Mouse (Mus musculus) intestine, postnatal 0 days (tissue): ENCODE results near the gene Serpinb1c. TPM values are rescaled to one million over a fixed set of nuclear protein-coding genes. Genes with fewer than 3 reads are reported as not detected.
"Not testable (repeated sequence)": the region's sequence is repeated elsewhere in the genome, so short reads cannot be mapped to it uniquely, and the experiment has no call there.

ENCODE experiments used
- ATAC-seq: fragments of 200-750 bp; cut with Nextera tagmentation; 2 replicates; pipeline ENCODE4 v1.8.0; 2017; ENCODE audit warnings: mild to moderate bottlenecking, moderate TSS enrichment, moderate library complexity
- H3K27ac ChIP-seq: fragments of 300-500 bp; sonication (generic); 2 replicates; pipeline ENCODE4 v1.5.1; 2014; ENCODE audit warnings: mild to moderate bottlenecking, low read depth, low read length, moderate library complexity
- H3K27me3 ChIP-seq: fragments of 300-500 bp; sonication (generic); replicated peaks from 2 replicates; pipeline ENCODE4 v1.6.1; 2014; ENCODE audit warnings: low read length, mixed read lengths; ENCODE audit not compliant: control insufficient read depth, insufficient read depth
- H3K36me3 ChIP-seq: fragments of 300-500 bp; sonication (generic); 2 replicates; pipeline ENCODE4 v1.6.1; 2014; ENCODE audit warnings: mild to moderate bottlenecking, moderate library complexity; ENCODE audit not compliant: control insufficient read depth, insufficient read depth
- H3K4me1 ChIP-seq: fragments of 300-500 bp; sonication (generic); replicated peaks from 2 replicates; pipeline ENCODE4 v1.6.1; 2014; ENCODE audit warnings: antibody characterized with exemption, low read length, mixed read lengths; ENCODE audit not compliant: control insufficient read depth, insufficient read depth
- H3K4me2 ChIP-seq: fragments of 300-500 bp; sonication (generic); replicated peaks from 2 replicates; pipeline ENCODE4 v1.6.1; 2014; ENCODE audit warnings: low read depth, mild to moderate bottlenecking, moderate library complexity
- H3K4me3 ChIP-seq: fragments of 300-500 bp; sonication (generic); 2 replicates; pipeline ENCODE4 v1.5.1; 2014; ENCODE audit warnings: low read depth, low read length
- H3K9ac ChIP-seq: fragments of 300-500 bp; sonication (generic); 2 replicates; pipeline ENCODE4 v1.6.1; 2014; ENCODE audit warnings: mild to moderate bottlenecking, low read depth, low read length
- H3K9me3 ChIP-seq: fragments of 300-500 bp; sonication (generic); 2 replicates; pipeline ENCODE4 v1.6.1; 2016; ENCODE audit warnings: mixed run types; ENCODE audit not compliant: control insufficient read depth
- CTCF ChIP-seq: sonication (generic); IDR thresholded peaks from 2 replicates; pipeline ENCODE4 v1.5.1; 2016; ENCODE audit warnings: low read depth, mild to moderate bottlenecking, control low read depth, antibody characterized with exemption, moderate library complexity
- WGBS: fragments of 180-500 bp; shearing (Covaris S2); extraction: QIAGEN DNeasy Blood & Tissue Kit; methylation state at CpG from one replicate; pipeline ENCODE4 v1.1.7; 2014; 5-methylcytosine and 5-hydroxymethylcytosine counted together
- polyA plus RNA-seq: library from polyadenylated mRNA; unstranded; fragments of >200 nt; fragmentation: Nextera tagmentation; extraction: Ambion mirVana; gene quantifications from 2 replicates; pipeline ENCODE4 v1.2.1, GENCODE M21; 2015

The Serpinb1c gene
- 0.16 TPM in 1 of 2 replicates, not detected in the other for polyA plus RNA-seq

GRCm38 (mm10) chr13:32898111-32898510 lies at the start of gene Serpinb1c:
Gene Serpinb1c, minus strand, starts transcription at chr13:32898211.
- no peaks in the 10 kb centered on the region for H3K36me3 ChIP-seq
- H3K4me2 ChIP-seq: no peak within 1 kb of the TSS
- 61% methylated on average over 2 of the region's 2 CpGs for WGBS
- H3K9me3 ChIP-seq: no peaks in the 10 kb centered on the region
- no peak within 1 kb of the TSS for H3K4me3 ChIP-seq
- no peaks in the 10 kb centered on the region for H3K4me1 ChIP-seq
- H3K27me3 ChIP-seq: no peaks in the 10 kb centered on the region
- TF ChIP-seq CTCF: no peak
- ATAC-seq: no peak
- no peak within 1 kb of the TSS for H3K27ac ChIP-seq
- no peak within 1 kb of the TSS for H3K9ac ChIP-seq

DNA sequence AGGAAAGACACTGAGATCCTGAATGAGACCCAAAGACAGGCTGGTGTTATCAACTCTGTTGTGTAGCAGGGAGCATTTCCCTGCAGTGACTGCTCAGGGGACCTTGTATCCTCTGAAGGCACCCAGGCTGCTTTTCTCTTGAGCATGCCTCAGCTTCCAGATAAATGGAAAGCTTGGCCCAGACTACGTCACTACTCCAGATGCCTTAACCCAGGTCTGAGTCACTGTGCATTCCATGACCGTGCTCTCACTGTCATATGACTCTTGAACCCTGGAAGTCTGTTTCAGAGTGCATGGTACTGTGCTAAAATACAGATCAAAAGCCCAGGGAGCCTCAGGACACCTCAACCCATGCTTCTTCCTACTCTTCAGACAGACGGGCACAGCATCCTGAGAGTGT lies 41.2 kb upstream of the Serpinb1c start:
- not testable (repeated sequence) for H3K4me3 ChIP-seq
- 53% methylated on average over 3 of the region's 3 CpGs for WGBS

GRCm38 (mm10) chr13:32938275-32938674 lies 40.3 kb upstream of the Serpinb1c start:
- H3K4me1 ChIP-seq, H3K27ac ChIP-seq, H3K9me3 ChIP-seq, H3K27me3 ChIP-seq, H3K36me3 ChIP-seq, H3K4me2 ChIP-seq, H3K4me3 ChIP-seq, H3K9ac ChIP-seq: not testable (repeated sequence)
- peak; percentile 90 for ATAC-seq
- WGBS: 49% methylated on average over 4 of the region's 4 CpGs

More for the DNA sequence above, 41.2 kb upstream of the Serpinb1c start:
- H3K4me1 ChIP-seq, H3K9ac ChIP-seq, H3K36me3 ChIP-seq, H3K4me2 ChIP-seq, H3K9me3 ChIP-seq, H3K27me3 ChIP-seq: not testable (repeated sequence)
- ATAC-seq: peak; percentile 85
- H3K27ac ChIP-seq: peak overlapping the region; percentile 57; the same call in 1 of the 2 replicates

DNA sequence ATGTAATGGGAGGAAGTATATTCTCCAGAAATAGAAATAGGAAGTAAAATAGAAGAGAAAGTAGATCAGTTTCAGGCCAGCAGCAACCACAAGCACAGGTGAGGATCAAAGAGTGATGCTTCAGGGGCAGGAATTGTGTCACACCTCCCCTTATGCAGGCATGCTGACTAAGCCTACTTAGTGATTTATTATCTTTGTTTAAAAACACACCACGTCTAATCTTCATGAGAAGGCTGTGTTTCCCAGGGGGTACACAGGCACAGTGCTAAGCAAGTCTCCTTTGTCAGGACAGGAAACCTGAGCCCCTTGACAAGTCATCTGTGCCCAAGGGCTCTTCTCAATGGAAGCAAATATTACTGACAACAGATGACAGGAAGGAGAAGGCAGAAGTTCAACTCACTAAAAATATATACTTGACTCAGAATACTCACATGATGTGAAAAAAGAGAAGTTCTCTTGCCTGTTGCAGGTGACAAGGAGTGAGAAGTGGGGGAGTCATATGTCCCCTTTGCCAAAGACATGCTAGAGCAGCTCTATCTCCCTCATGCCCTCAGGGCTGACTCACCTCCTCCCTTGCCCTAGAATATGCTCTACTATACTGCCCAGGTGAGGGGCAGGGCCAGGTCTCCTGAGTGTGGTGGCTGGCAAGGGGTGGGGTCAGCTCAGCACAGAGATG lies 36.8 kb upstream of the Serpinb1c start:
- Histone ChIP-seq H3K4me1 (no peaks in the 10 kb centered on the region), H3K27ac (no peak overlapping the region), H3K9me3 (no peaks in the 10 kb centered on the region), H3K4me2 (no peak overlapping the region), H3K36me3 (no peaks in the 10 kb centered on the region), H3K4me3 (no peak overlapping the region), H3K27me3 (no peaks in the 10 kb centered on the region), H3K9ac (no peak overlapping the region)
- TF ChIP-seq CTCF: no peak
- 5% methylated on average over 1 of the region's 1 CpGs for WGBS
- ATAC-seq: no peak

- Histone ChIP-seq H3K4me2 (no peak overlapping the region), H3K4me1 (no peaks in the 10 kb centered on the region), H3K4me3 (no peak overlapping the region), H3K27me3 (no peaks in the 10 kb centered on the region), H3K9ac (no peak overlapping the region), H3K36me3 (no peaks in the 10 kb centered on the region), H3K9me3 (no peaks in the 10 kb centered on the region), H3K27ac (no peak overlapping the region; the same call in 1 of the 2 replicates)
- WGBS: 71% methylated on average over 2 of the region's 2 CpGs
- TF ChIP-seq CTCF: no peak
- no peak for ATAC-seq
Measured at GRCm38 (mm10) chr13:32929107-32929750, 31.2 kb upstream of the Serpinb1c start.

DNA sequence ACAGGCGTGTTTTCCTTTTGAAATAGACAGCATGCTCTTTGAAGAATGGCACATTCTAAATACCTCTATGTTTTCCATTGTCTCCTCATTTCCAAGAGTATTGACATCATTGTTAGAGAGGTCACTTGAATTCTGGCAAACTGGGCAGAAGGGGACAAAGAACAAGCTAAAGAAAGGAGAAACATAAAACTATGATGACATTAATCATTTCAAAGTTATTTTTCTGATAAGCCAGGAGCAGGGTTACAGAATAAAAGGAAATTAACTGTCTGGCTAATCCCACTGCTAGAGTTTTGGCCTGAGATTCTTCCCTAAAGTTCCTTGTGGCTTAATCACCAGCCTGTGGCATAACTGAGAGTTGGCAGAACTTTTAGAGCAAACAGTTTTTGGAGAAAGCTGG lies 29.2 kb upstream of the Serpinb1c start:
- Histone ChIP-seq H3K27ac (no peak overlapping the region), H3K27me3 (no peaks in the 10 kb centered on the region), H3K4me2 (no peak overlapping the region), H3K9me3 (no peaks in the 10 kb centered on the region), H3K4me3 (no peak overlapping the region), H3K4me1 (no peaks in the 10 kb centered on the region), H3K36me3 (no peaks in the 10 kb centered on the region), H3K9ac (no peak overlapping the region)
- ATAC-seq: no peak
- 73% methylated on average over 1 of the region's 1 CpGs for WGBS
- TF ChIP-seq CTCF: no peak
